Mouse (Mus musculus): ENCODE measurements around the gene Slc51a.

DNA sequence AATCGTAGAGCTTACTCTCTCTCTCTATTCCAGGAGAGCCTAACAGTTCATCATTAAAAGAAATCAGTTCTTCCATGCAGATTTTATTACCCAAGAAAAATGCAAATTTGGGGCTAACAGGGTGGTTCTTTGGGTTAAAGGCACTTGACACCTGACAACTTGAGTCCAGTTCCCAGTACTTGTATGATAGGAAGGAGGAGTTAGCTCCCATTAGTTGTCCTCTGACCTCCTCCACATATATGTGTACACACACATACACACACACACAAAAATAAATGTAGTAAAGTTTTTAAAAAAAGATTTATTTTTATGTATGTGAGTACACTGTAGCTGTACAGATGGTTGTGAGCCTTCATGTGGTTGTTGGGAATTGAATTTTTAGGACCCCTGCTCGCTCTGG lies 37.5 kb downstream of the Slc51a start:
- TF ChIP-seq CTCF (IDR thresholded peaks at IDR 0.05; ENCODE audit: borderline replicate concordance, insufficient read depth, low read length) (no peak), POLR2A (IDR thresholded peaks at IDR 0.05; ENCODE audit: low read depth, low read length) (no peak)

Data from embryonic fibroblast, embryonic 13.5 days (primary cell).